Mouse (Mus musculus) kidney, adult 11 months (tissue): Measurements from ENCODE around the gene Olfr829.
"Not testable (repeated sequence)": the region's sequence is repeated elsewhere in the genome, so short reads cannot be mapped to it uniquely, and the experiment has no call there.

Experiments
- DNase-seq: peaks from one replicate; pipeline ENCODE4 v3.0.0; 2022

The Olfr829 gene

DNA sequence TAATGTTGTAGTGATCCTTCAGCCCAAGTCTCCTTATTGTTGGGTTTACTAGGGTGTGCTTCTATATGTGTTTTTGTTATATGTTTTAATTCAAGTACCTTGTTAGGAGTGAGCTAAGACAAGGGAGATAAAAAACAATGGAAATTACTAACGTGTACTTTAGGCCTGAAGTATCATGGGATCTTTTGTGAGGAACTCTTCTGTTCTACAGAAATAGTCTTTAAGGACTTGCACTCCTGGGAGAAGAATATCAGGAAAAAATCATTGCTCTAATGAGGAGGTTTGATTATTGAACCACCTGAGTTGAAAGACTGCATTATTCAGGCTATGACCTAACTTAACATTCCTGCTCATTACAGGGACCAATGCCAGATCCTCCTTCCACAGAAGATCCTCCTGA lies at the start of gene Olfr829:
TSS of gene Olfr829 (plus strand) at position 301 of the 400 bp plus-strand sequence.
- no peak for DNase-seq

- DNase-seq, result no peak
These were observed 35.3 kb upstream of the Olfr829 start, which contains the start of gene Olfr828 for GRCm38 (mm10) chr9:18819426-18819825. TSS of gene Olfr828 (minus strand) at chr9:18819526.

GRCm38 (mm10) chr9:18874393-18874792 lies 19.7 kb downstream of the Olfr829 start, which contains the start of gene Olfr830:
TSS of gene Olfr830 (plus strand) at chr9:18874693.
- no peak for DNase-seq

- not testable (repeated sequence) for DNase-seq
These were observed 53.0 kb downstream of the Olfr829 start for GRCm38 (mm10) chr9:18907699-18908098.
